Mouse (Mus musculus) cortical plate, adult 2 months (tissue): Measurements from ENCODE around the gene Ddx49.

Experiments
- CTCF ChIP-seq: fragments of 200-500 bp; IDR thresholded peaks from 2 replicates; pipeline ENCODE4 v1.5.1; 2011; ENCODE audit warnings: mild to moderate bottlenecking, control low read depth, low read length; ENCODE audit not compliant: insufficient read depth; ENCODE audit errors: extremely low read depth
- POLR2A ChIP-seq: fragments of 200-500 bp; IDR thresholded peaks from 2 replicates; pipeline ENCODE4 v1.6.1; 2011; ENCODE audit warnings: mild to moderate bottlenecking, low read length, control low read depth; ENCODE audit not compliant: insufficient read depth; ENCODE audit errors: extremely low read depth

GRCm38 (mm10) chr8:70329835-70330740, 27.8 kb upstream of the Ddx49 start:
- TF ChIP-seq CTCF: no peak
- no peak for TF ChIP-seq POLR2A
